Mouse (Mus musculus): ENCODE measurements around the gene Emc8. TPM values are rescaled to one million over a fixed set of nuclear protein-coding genes. Genes with fewer than 3 reads are reported as not detected.

Emc8 gene
- total and polyA plus RNA-seq, 2 experiments from 2014 or later, result 43.2 to 91.6 TPM

DNA sequence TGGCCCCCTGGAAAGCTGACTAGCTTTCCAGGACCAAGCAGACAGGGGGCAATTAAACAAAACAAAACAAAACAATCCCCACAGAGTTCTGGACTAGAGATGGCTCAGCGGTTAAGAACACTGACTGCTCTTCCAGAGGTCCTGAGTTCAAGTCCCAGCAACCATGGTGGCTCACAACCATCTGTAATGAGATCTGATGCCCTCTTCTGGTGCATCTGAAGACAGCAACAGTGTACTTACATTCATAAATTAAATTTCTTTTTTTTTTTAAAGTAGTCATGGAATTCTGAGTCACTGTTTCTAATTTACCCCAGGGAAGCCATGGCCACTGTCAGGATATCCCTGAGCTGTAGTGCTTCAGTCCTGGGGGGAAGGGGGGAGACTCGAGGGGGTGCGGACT is 53.9 kb downstream of the Emc8 start:
- no peak overlapping the region for H3K4me2 ChIP-seq (ENCODE audit: low read depth, low read length, poor library complexity, severe bottlenecking)
- DNase-seq (ENCODE audit: low spot score) (no peak), ATAC-seq (ENCODE audit: low FRiP score) (no peak)
- H3K9ac ChIP-seq (replicated peaks; ENCODE audit: low read length, poor library complexity, severe bottlenecking), result no peak overlapping the region
- H3K27ac ChIP-seq (ENCODE audit: low read depth, low read length), result no peak overlapping the region
- H3K4me3 ChIP-seq (ENCODE audit: low read depth, low read length), result no peak overlapping the region
- peaks cover 8% of the 10 kb centered on the region for H3K4me1 ChIP-seq (ENCODE audit: insufficient read depth, low read length)
- no peaks in the 10 kb centered on the region for H3K9me3 ChIP-seq (ENCODE audit: low read length)
- no peak for TF ChIP-seq CTCF (IDR thresholded peaks at IDR 0.05)
- no peaks in the 10 kb centered on the region for H3K36me3 ChIP-seq (ENCODE audit: insufficient read depth, low read length)
- 94% methylated on average over 3 of the region's 3 CpGs for WGBS
- H3K27me3 ChIP-seq (ENCODE audit: insufficient read depth, low read length), result no peaks in the 10 kb centered on the region

DNA sequence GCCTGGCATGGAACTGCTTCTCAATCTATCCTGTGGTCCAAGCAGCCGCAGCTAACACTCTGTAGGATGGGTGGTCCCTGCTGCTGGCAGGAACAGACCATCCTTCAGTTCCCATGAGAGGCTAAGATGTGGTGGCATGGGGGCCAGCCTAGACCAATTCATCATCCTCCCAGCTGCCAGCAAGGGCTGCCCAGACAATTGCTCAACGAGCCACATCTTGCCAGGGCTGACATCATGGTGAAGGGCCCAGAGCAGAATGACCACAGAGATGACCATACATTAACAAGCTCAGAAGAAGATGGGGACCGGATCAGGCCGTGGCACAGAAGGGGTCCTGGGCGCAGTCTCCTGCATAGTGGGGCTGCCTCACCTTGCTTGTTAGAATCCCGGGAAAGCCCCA is 57.5 kb downstream of the Emc8 start:
- Histone ChIP-seq H3K9me3 (ENCODE audit: low read length) (no peaks in the 10 kb centered on the region), H3K27me3 (ENCODE audit: insufficient read depth, low read length) (no peaks in the 10 kb centered on the region), H3K4me3 (ENCODE audit: low read depth, low read length) (no peak overlapping the region), H3K4me1 (ENCODE audit: insufficient read depth, low read length) (no peaks in the 10 kb centered on the region), H3K36me3 (ENCODE audit: insufficient read depth, low read length) (no peaks in the 10 kb centered on the region), H3K9ac (replicated peaks; ENCODE audit: low read length, poor library complexity, severe bottlenecking) (no peak overlapping the region), H3K4me2 (ENCODE audit: low read depth, low read length, poor library complexity, severe bottlenecking) (no peak overlapping the region), H3K27ac (ENCODE audit: low read depth, low read length) (no peak overlapping the region)
- no peak for ATAC-seq (ENCODE audit: low FRiP score)
- 91% methylated on average over 6 of the region's 6 CpGs for WGBS
- TF ChIP-seq CTCF (IDR thresholded peaks at IDR 0.05), result no peak
- no peak for DNase-seq (ENCODE audit: low spot score)

DNA sequence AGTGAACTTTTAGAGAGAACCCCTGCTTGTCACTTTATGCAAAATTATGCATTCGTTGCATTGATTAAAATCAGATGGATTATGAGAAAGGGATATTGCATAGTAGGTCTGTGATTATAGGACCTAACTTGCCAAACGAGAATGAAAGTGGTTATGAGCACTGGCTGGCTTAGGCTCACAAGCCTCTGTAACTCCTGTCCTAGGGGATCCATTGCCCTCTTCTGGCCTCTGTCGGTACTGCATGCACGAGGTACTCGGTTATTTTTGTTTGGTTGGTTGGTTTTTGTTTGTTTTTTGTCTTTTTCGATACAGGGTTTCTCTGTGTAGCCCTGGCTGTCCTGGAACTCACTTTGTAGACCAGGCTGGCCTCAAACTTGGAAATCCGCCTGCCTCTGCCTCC is 60.5 kb downstream of the Emc8 start:
- Histone ChIP-seq H3K4me3 (ENCODE audit: low read depth, low read length) (no peak overlapping the region), H3K9me3 (ENCODE audit: low read length) (no peaks in the 10 kb centered on the region), H3K36me3 (ENCODE audit: insufficient read depth, low read length) (no peaks in the 10 kb centered on the region), H3K27ac (ENCODE audit: low read depth, low read length) (no peak overlapping the region), H3K9ac (replicated peaks; ENCODE audit: low read length, poor library complexity, severe bottlenecking) (no peak overlapping the region), H3K27me3 (ENCODE audit: insufficient read depth, low read length) (no peaks in the 10 kb centered on the region), H3K4me1 (ENCODE audit: insufficient read depth, low read length) (no peaks in the 10 kb centered on the region), H3K4me2 (ENCODE audit: low read depth, low read length, poor library complexity, severe bottlenecking) (no peak overlapping the region)
- DNase-seq (ENCODE audit: low spot score) (peak; percentile 79), ATAC-seq (ENCODE audit: low FRiP score) (no peak)
- TF ChIP-seq CTCF (IDR thresholded peaks at IDR 0.05), result peak; percentile 95
- whole genome bisulfite sequencing, result 13% methylated on average over 7 of the region's 7 CpGs

DNA sequence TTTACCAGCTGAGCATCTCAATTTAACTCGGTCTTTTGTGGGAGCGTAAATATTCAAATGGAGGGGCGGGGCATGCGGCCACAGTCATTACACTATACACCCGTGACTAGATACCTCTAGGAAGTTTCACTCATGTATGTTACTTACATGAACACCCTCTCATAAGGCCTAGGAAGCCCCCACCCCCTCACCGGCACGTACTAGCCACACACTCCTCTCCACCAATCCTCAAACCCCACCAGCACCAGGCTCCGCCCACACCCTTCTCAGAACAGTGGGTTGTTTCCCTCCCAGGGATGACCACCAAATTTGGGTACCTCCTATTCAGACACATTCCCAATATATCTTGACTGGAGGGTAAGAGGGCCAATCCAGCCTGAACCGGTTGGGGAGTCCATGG is 60.9 kb downstream of the Emc8 start:
- Histone ChIP-seq H3K4me3 (ENCODE audit: low read depth, low read length) (no peak overlapping the region), H3K9ac (replicated peaks; ENCODE audit: low read length, poor library complexity, severe bottlenecking) (no peak overlapping the region), H3K4me1 (ENCODE audit: insufficient read depth, low read length) (no peaks in the 10 kb centered on the region), H3K27me3 (ENCODE audit: insufficient read depth, low read length) (no peaks in the 10 kb centered on the region), H3K9me3 (ENCODE audit: low read length) (no peaks in the 10 kb centered on the region), H3K4me2 (ENCODE audit: low read depth, low read length, poor library complexity, severe bottlenecking) (no peak overlapping the region), H3K36me3 (ENCODE audit: insufficient read depth, low read length) (no peaks in the 10 kb centered on the region), H3K27ac (ENCODE audit: low read depth, low read length) (no peak overlapping the region)
- WGBS, result 82% methylated on average over 9 of the region's 9 CpGs
- DNase-seq (ENCODE audit: low spot score), result no peak
- no peak for TF ChIP-seq CTCF (IDR thresholded peaks at IDR 0.05)
- ATAC-seq (ENCODE audit: low FRiP score), result peak; percentile 28; the same call in 1 of the 2 replicates

Other genes with a start within 250 kb of the Emc8 start
- gene Gins2, start 79.3 kb downstream of the Emc8 start, total RNA-seq (2014; rRNA removed), result 5.8 and 18.1 TPM in 2 replicates
- gene Gins2, start 79.3 kb downstream of the Emc8 start, polyA plus RNA-seq (2015; fragmentation: Nextera tagmentation; extraction: Ambion mirVana), result 8.4 and 11.3 TPM in 2 replicates
- 27.4 and 30.9 TPM in 2 replicates for gene 1190005I06Rik, start 20.9 kb downstream of the Emc8 start, total RNA-seq (2014; rRNA removed)
- 25.4 and 29.5 TPM in 2 replicates for gene 1190005I06Rik, start 20.9 kb downstream of the Emc8 start, polyA plus RNA-seq (2015; fragmentation: Nextera tagmentation; extraction: Ambion mirVana)
- 3.9 and 13.8 TPM in 2 replicates for gene Gm27021, start 494 bp downstream of the Emc8 start, total RNA-seq (2014; rRNA removed)
- gene Gm27021, start 494 bp downstream of the Emc8 start, polyA plus RNA-seq (2015; fragmentation: Nextera tagmentation; extraction: Ambion mirVana), result 7.9 and 9.1 TPM in 2 replicates
- gene Cox4i1, start 351 bp downstream of the Emc8 start, total RNA-seq (2014; rRNA removed), result 493 and 558 TPM in 2 replicates
- gene Cox4i1, start 351 bp downstream of the Emc8 start, polyA plus RNA-seq (2015; fragmentation: Nextera tagmentation; extraction: Ambion mirVana), result 1,374 and 1,478 TPM in 2 replicates
- gene Irf8, start 67.8 kb upstream of the Emc8 start, total RNA-seq (2014; rRNA removed), result 3.2 and 3.5 TPM in 2 replicates
- gene Irf8, start 67.8 kb upstream of the Emc8 start, polyA plus RNA-seq (2015; fragmentation: Nextera tagmentation; extraction: Ambion mirVana), result 5.0 and 5.7 TPM in 2 replicates